Mouse (Mus musculus) lung, postnatal 14 days (tissue): ENCODE data around the gene Fat2.
A peak's percentile ranks its signal among the peaks of the same experiment; 100 is the strongest.

ENCODE experiments used
- DNase-seq: peaks from one replicate; pipeline ENCODE4 v3.0.0; 2021

The Fat2 gene

GRCm38 (mm10) chr11:55336101-55336891 is at the start of gene Fat2:
TSS of gene Fat2 (minus strand) at chr11:55336564.
- no peak for DNase-seq

GRCm38 (mm10) chr11:55383463-55384045 is 47.2 kb upstream of the Fat2 start:
- DNase-seq, result no peak

GRCm38 (mm10) chr11:55380908-55381307 is 44.5 kb upstream of the Fat2 start:
- no peak for DNase-seq

- DNase-seq, result peak; percentile 75
Measured at GRCm38 (mm10) chr11:55378371-55378770, 42.0 kb upstream of the Fat2 start.

- no peak for DNase-seq
Measured at GRCm38 (mm10) chr11:55373838-55374237, 37.5 kb upstream of the Fat2 start.

- DNase-seq, result no peak
Measured at GRCm38 (mm10) chr11:55373373-55373772, 37.0 kb upstream of the Fat2 start.

GRCm38 (mm10) chr11:55372001-55372400 is 35.6 kb upstream of the Fat2 start:
- no peak for DNase-seq

GRCm38 (mm10) chr11:55369093-55369471 is 32.7 kb upstream of the Fat2 start:
- peak; percentile 49 for DNase-seq

- DNase-seq, result no peak
Measured at GRCm38 (mm10) chr11:55368388-55369092, 32.2 kb upstream of the Fat2 start.

GRCm38 (mm10) chr11:55367783-55368182 is 31.4 kb upstream of the Fat2 start:
- DNase-seq, result no peak

GRCm38 (mm10) chr11:55365840-55366239 is 29.5 kb upstream of the Fat2 start:
- no peak for DNase-seq

GRCm38 (mm10) chr11:55365242-55365641 is 28.9 kb upstream of the Fat2 start:
- no peak for DNase-seq

- no peak for DNase-seq
Measured at GRCm38 (mm10) chr11:55364662-55365061, 28.3 kb upstream of the Fat2 start.

- DNase-seq, result no peak
Measured at GRCm38 (mm10) chr11:55358094-55358783, 21.9 kb upstream of the Fat2 start.

GRCm38 (mm10) chr11:55356846-55357245 is 20.5 kb upstream of the Fat2 start:
- DNase-seq, result no peak

GRCm38 (mm10) chr11:55341961-55342371 is 5.6 kb upstream of the Fat2 start:
- no peak for DNase-seq

GRCm38 (mm10) chr11:55340789-55341188 is 4.4 kb upstream of the Fat2 start:
- DNase-seq, result no peak

GRCm38 (mm10) chr11:55337032-55337769 is 837 bp upstream of the Fat2 start:
- DNase-seq, result no peak

GRCm38 (mm10) chr11:55335314-55336076 is 869 bp downstream of the Fat2 start:
- no peak for DNase-seq

- no peak for DNase-seq
Measured at GRCm38 (mm10) chr11:55334545-55334944, 1.8 kb downstream of the Fat2 start.

GRCm38 (mm10) chr11:55334063-55334462 is 2.3 kb downstream of the Fat2 start:
- no peak for DNase-seq
